In the genomic region with DNA sequence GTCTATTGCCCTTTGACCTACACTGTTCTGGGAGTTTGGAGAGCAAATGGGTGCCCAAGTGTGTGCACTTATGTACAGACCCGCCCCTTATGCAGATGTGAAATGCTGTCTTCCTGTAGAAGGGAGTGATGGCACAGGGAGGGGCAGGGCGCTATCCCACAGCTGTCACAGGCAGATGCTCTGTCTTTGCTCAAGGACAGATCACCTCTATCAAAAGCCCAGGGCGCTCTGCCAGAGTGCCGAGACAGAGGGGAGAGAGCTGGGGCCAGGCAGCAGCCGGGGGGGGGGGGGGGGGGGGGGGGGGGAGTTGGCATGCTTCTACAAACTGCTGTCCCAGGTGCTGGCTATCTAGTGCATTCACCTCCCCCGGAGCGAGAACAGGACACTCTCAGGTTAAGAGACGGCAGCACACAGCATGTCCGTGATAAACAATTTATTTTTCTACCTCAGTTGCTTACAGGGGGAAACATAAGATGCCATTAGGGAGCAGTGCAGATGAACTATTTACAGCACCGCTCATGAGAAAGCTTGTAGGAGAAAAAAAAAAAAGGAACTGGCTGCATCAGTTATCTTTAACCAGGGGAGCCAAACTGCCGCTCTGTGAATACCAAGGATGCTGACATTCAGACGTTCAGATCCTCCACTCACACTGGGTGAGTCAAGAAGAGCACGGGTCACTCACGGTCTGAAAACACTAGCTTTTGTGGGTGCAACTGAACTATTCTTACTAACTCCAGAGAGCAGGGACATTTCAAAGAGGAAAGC, we compare ENCODE assay signal across 13 mouse cellular contexts.
DNase-seq lines count a peak whose midpoint lies in the region; ATAC-seq and TF ChIP-seq lines count a peak whose summit lies in the region.
"Had no signal": no experiment of that assay in that cellular context is flagged by ENCODE, and none has a peak within 500 bp of the region (broad histone marks: within the 10 kb centered on the region; RNA-seq: fewer than 3 reads in every experiment).

No protein-coding gene starts in this region.

- no peak for ATAC-seq in hindbrain, embryonic 14.5 days (ENCODE audit: low FRiP score)
- ATAC-seq: CD4-positive, CD25-positive, alpha-beta regulatory T cell, adult 4 months had no signal

- no peak for TF ChIP-seq CTCF in ES-Bruce4 (IDR thresholded peaks at IDR 0.05; ENCODE audit: low read depth, low read length)

- H3K4me3 ChIP-seq in ES-Bruce4 (ENCODE audit: low read depth, low read length), result no peak overlapping the region
- no peak overlapping the region for H3K4me3 ChIP-seq in hindbrain, embryonic 14.5 days (replicated peaks; ENCODE audit: low read length)
- H3K4me3 ChIP-seq: limb, embryonic 13.5 days had no signal

- no peaks in the 10 kb centered on the region for H3K27me3 ChIP-seq in ES-Bruce4 (ENCODE audit: control insufficient read depth, insufficient read depth, low read length, poor library complexity, severe bottlenecking)
- no peaks in the 10 kb centered on the region for H3K27me3 ChIP-seq in hindbrain, embryonic 14.5 days (ENCODE audit: control insufficient read depth, insufficient read depth, low read length)
- H3K27me3 ChIP-seq: limb, embryonic 13.5 days had no signal

- TF ChIP-seq EP300 in ES-Bruce4 (IDR thresholded peaks at IDR 0.05; ENCODE audit: insufficient read depth, low read depth, low read length), result peak; percentile 83; the same call in 1 of the 2 replicates

- H3K9ac ChIP-seq in ES-Bruce4 (ENCODE audit: low read depth, poor library complexity, severe bottlenecking), result no peak overlapping the region
- H3K9ac ChIP-seq in hindbrain, embryonic 14.5 days, result no peak overlapping the region
- H3K9ac ChIP-seq: limb, embryonic 13.5 days had no signal

- peaks cover 15% of the 10 kb centered on the region for H3K4me1 ChIP-seq in ES-Bruce4 (ENCODE audit: control insufficient read depth, insufficient read depth, low read length)
- peaks cover 26% of the 10 kb centered on the region for H3K4me1 ChIP-seq in hindbrain, embryonic 14.5 days (replicated peaks; ENCODE audit: control insufficient read depth, insufficient read depth, low read length)
- H3K4me1 ChIP-seq: limb, embryonic 13.5 days had no signal

- intact Hi-C loops in gastrocnemius, postnatal 36 days (cut with DNase I), result loop anchor here (5.0 kb wide), 1 partner anchor 79 kb away; no protein-coding TSS in a partner anchor

- no peaks in the 10 kb centered on the region for H3K36me3 ChIP-seq in ES-Bruce4 (ENCODE audit: control insufficient read depth, insufficient read depth, low read length, poor library complexity, severe bottlenecking)
- 0 out of 2 replicates have a peak, but pooled peaks cover 7% of the 10 kb centered on the region for H3K36me3 ChIP-seq in hindbrain, embryonic 14.5 days (replicated peaks; ENCODE audit: control insufficient read depth, insufficient read depth)

- DNase-seq in gastrocnemius, postnatal 10 days, result peak; percentile 23
- no peak for DNase-seq in gastrocnemius, postnatal 36 days
- DNase-seq in adrenal gland, postnatal 36 days, result peak; percentile 47 to 52
- no peak for DNase-seq in hindbrain, embryonic 14.5 days (ENCODE audit: low spot score)
- DNase-seq in adipocyte (ENCODE audit: low spot score), result no peak
- no peak for DNase-seq in yolk sac, embryonic 10.5 days (ENCODE audit: low spot score)
- DNase-seq in right cerebral cortex, postnatal 14 days, result no peak
- DNase-seq: lung, postnatal 14 days; right cerebral cortex, postnatal 4 days; thymus, postnatal 14 days had no signal

- H3K4me2 ChIP-seq in hindbrain, embryonic 14.5 days (replicated peaks), result no peak overlapping the region
- H3K4me2 ChIP-seq: limb, embryonic 13.5 days had no signal

- H3K9me3 ChIP-seq in ES-Bruce4 (replicated peaks; ENCODE audit: control insufficient read depth, insufficient read depth, low read length, poor library complexity, severe bottlenecking), result no peaks in the 10 kb centered on the region
- H3K9me3 ChIP-seq in hindbrain, embryonic 14.5 days (ENCODE audit: control insufficient read depth, low read length), result no peaks in the 10 kb centered on the region
- H3K9me3 ChIP-seq: limb, embryonic 13.5 days had no signal

- 46% methylated on average over 11 of the region's 14 CpGs for WGBS in hindbrain, embryonic 14.5 days

- no peak overlapping the region for H3K27ac ChIP-seq in ES-Bruce4 (ENCODE audit: insufficient read depth, low read length)
- peak overlapping the region; percentile 64 for H3K27ac ChIP-seq in hindbrain, embryonic 14.5 days
- H3K27ac ChIP-seq: limb, embryonic 13.5 days had no signal

- TF ChIP-seq POLR2A in ES-Bruce4 (IDR thresholded peaks at IDR 0.05; ENCODE audit: insufficient read depth, low read length), result no peak

Comparison
In these comparisons a context has a peak if more than half of its experiments do, and no peak if none do; other contexts are left out.
1. DNase-seq: peak in gastrocnemius, postnatal 10 days (single experiment) and adrenal gland, postnatal 36 days (2 of 2); none in gastrocnemius, postnatal 36 days (0 of 2), hindbrain, embryonic 14.5 days (single experiment), adipocyte (single experiment), yolk sac, embryonic 10.5 days (single experiment) and right cerebral cortex, postnatal 14 days (single experiment).